Mouse (Mus musculus) CH12.LX (cell line): ENCODE results near the gene Gfy. TPM values are rescaled to one million over a fixed set of nuclear protein-coding genes. Genes with fewer than 3 reads are reported as not detected.

Experiments used
- DNase-seq: peaks from one replicate; pipeline ENCODE4 v3.0.0-alpha.2; 2013; ENCODE audit errors: extremely low read depth
- H3K27ac ChIP-seq: 2 replicates; pipeline ENCODE4 v1.5.1; 2012; ENCODE audit warnings: low read depth, mild to moderate bottlenecking, control low read depth, moderate library complexity; ENCODE audit not compliant: insufficient read depth
- H3K27me3 ChIP-seq: replicated peaks from 2 replicates; pipeline ENCODE3; 2012; ENCODE audit warnings: inconsistent platforms
- H3K36me3 ChIP-seq, 2 experiments: replicated peaks in 1 of 2; 2 replicates each; pipeline versions ENCODE3 to v1.6.1; 2012; ENCODE audit warnings: inconsistent platforms in 1 of 2, low read length in 1 of 2, mild to moderate bottlenecking in 1 of 2, mixed read lengths in 1 of 2, moderate library complexity in 1 of 2; ENCODE audit not compliant: control insufficient read depth in 1 of 2, insufficient read depth in 1 of 2
- H3K4me1 ChIP-seq, 2 experiments: 2 replicates each; pipeline ENCODE4 v1.6.1; 2012; ENCODE audit warnings: inconsistent platforms in 1 of 2, moderate library complexity in 1 of 2; ENCODE audit not compliant: insufficient read depth in 2 of 2, control insufficient read depth in 1 of 2
- H3K4me2 ChIP-seq: 2 replicates; pipeline ENCODE4 v1.6.1; 2012; ENCODE audit warnings: low read depth, mild to moderate bottlenecking, control low read depth; ENCODE audit not compliant: poor library complexity, insufficient read depth, severe bottlenecking
- H3K4me3 ChIP-seq, 3 experiments: fragments of 150-350 bp in 1 of 3; sonication (generic) in 1 of 3; replicated peaks in 1 of 3; 2 replicates each; pipeline versions ENCODE3 to v1.5.1; 2011 to 2012; ENCODE audit warnings: low read depth in 2 of 3, low read length in 2 of 3, mild to moderate bottlenecking in 2 of 3, moderate library complexity in 2 of 3, control low read depth in 1 of 3, improper control_type of control experiment in 1 of 3, inconsistent platforms in 1 of 3, mixed read lengths in 1 of 3; ENCODE audit not compliant: poor library complexity in 1 of 3
- H3K79me2 ChIP-seq: replicated peaks from 2 replicates; pipeline ENCODE4 v1.6.1; 2012; ENCODE audit warnings: mild to moderate bottlenecking, moderate library complexity; ENCODE audit not compliant: control insufficient read depth, poor library complexity, insufficient read depth, severe bottlenecking; ENCODE audit errors: extremely low read depth
- H3K9ac ChIP-seq: 2 replicates; pipeline ENCODE4 v1.6.1; 2012; ENCODE audit warnings: low read depth, mild to moderate bottlenecking, control low read depth, moderate library complexity; ENCODE audit not compliant: insufficient read depth
- H3K9me3 ChIP-seq: replicated peaks from 2 replicates; pipeline ENCODE3; 2012; ENCODE audit warnings: low read length, inconsistent platforms, mixed read lengths
- BHLHE40 ChIP-seq: IDR thresholded peaks from 2 replicates; pipeline ENCODE4 v1.6.1; 2011; ENCODE audit warnings: mild to moderate bottlenecking, low read depth, low read length, improper control_type of control experiment
- CHD1 ChIP-seq: IDR thresholded peaks from 2 replicates; pipeline ENCODE4 v1.6.1; 2012; ENCODE audit warnings: low read depth, low read length, improper control_type of control experiment, inconsistent platforms
- CHD2 ChIP-seq: IDR thresholded peaks from 2 replicates; pipeline ENCODE4 v1.6.1; 2011; ENCODE audit warnings: low read length, improper control_type of control experiment
- ETS1 ChIP-seq: conservative IDR thresholded peaks from 2 replicates; pipeline ENCODE4 v1.6.1; 2012; ENCODE audit warnings: low read depth, mild to moderate bottlenecking, inconsistent platforms, low read length, improper control_type of control experiment, moderate library complexity
- GABPA ChIP-seq: IDR thresholded peaks from 2 replicates; pipeline ENCODE4 v1.6.1; 2012; ENCODE audit warnings: low read depth, low read length, improper control_type of control experiment, inconsistent platforms; ENCODE audit not compliant: insufficient replicate concordance
- HCFC1 ChIP-seq: IDR thresholded peaks from 2 replicates; pipeline ENCODE4 v1.6.1; 2012; ENCODE audit warnings: low read depth, mild to moderate bottlenecking, inconsistent platforms, low read length, improper control_type of control experiment
- JUN ChIP-seq: IDR thresholded peaks from 2 replicates; pipeline ENCODE4 v1.6.1; 2011; ENCODE audit warnings: low read depth, mild to moderate bottlenecking, low read length, improper control_type of control experiment, moderate library complexity; ENCODE audit not compliant: insufficient read depth
- JUND ChIP-seq: conservative IDR thresholded peaks from 2 replicates; pipeline ENCODE4 v1.6.1; 2011; ENCODE audit warnings: low read depth, low read length, improper control_type of control experiment
- MAFK ChIP-seq: IDR thresholded peaks from 2 replicates; pipeline ENCODE4 v1.6.1; 2011; ENCODE audit warnings: low read length, improper control_type of control experiment; ENCODE audit not compliant: insufficient replicate concordance
- MEF2A ChIP-seq: IDR thresholded peaks from 2 replicates; pipeline ENCODE4 v1.6.1; 2014; ENCODE audit warnings: low read depth, mild to moderate bottlenecking, inconsistent platforms, low read length, improper control_type of control experiment, borderline replicate concordance
- MXI1 ChIP-seq: IDR thresholded peaks from 2 replicates; pipeline ENCODE4 v1.6.1; 2011; ENCODE audit warnings: mild to moderate bottlenecking, low read depth, low read length, improper control_type of control experiment
- NELFE ChIP-seq: IDR thresholded peaks from 2 replicates; pipeline ENCODE4 v1.6.1; 2011; ENCODE audit warnings: low read depth, low read length, improper control_type of control experiment
- NRF1 ChIP-seq: IDR thresholded peaks from 2 replicates; pipeline ENCODE4 v1.6.1; 2014; ENCODE audit warnings: low read depth, mild to moderate bottlenecking, inconsistent platforms, low read length, improper control_type of control experiment, moderate library complexity
- PAX5 ChIP-seq: IDR thresholded peaks from 2 replicates; pipeline ENCODE4 v1.6.1; 2012; ENCODE audit warnings: low read length, inconsistent platforms, mixed read lengths
- POLR2A ChIP-seq: IDR thresholded peaks from 2 replicates; pipeline ENCODE4 v1.6.1; 2011; ENCODE audit warnings: low read depth, mild to moderate bottlenecking, improper control_type of control experiment, low read length
- POLR2AphosphoS2 ChIP-seq: IDR thresholded peaks from 2 replicates; pipeline ENCODE4 v1.6.1; 2011; ENCODE audit warnings: low read depth, low read length, improper control_type of control experiment
- TCF12 ChIP-seq: IDR thresholded peaks from 2 replicates; pipeline ENCODE4 v1.6.1; 2014; ENCODE audit warnings: low read depth, mild to moderate bottlenecking, inconsistent platforms, low read length, improper control_type of control experiment
- USF1 ChIP-seq: IDR thresholded peaks from 2 replicates; pipeline ENCODE4 v1.6.1; 2014; ENCODE audit warnings: low read depth, mild to moderate bottlenecking, inconsistent platforms, low read length, improper control_type of control experiment
- USF2 ChIP-seq: conservative IDR thresholded peaks from 2 replicates; pipeline ENCODE4 v1.6.1; 2011; ENCODE audit warnings: low read depth, low read length, improper control_type of control experiment
- ZC3H11A ChIP-seq: IDR thresholded peaks from 2 replicates; pipeline ENCODE4 v1.6.1; 2012; ENCODE audit warnings: low read depth, mild to moderate bottlenecking, inconsistent platforms, low read length, improper control_type of control experiment
- ZNF384 ChIP-seq: IDR thresholded peaks from 2 replicates; pipeline ENCODE4 v1.6.1; 2012; ENCODE audit warnings: low read depth, low read length, improper control_type of control experiment, inconsistent platforms
- dilution Hi-C: fragments of 300-500 bp; cut with MboI; formaldehyde crosslinking; loops from 2 replicates; pipeline ENCODE4 v1.14.3; 2020; ENCODE audit warnings: low sequenced_read_pairs; ENCODE audit not compliant: extremely low pct_unique_long_range_greater_than_20kb, extremely low pct_ligation_motif_present
- in situ Hi-C: fragments of 300-500 bp; cut with MboI; formaldehyde crosslinking; loops from 3 replicates; pipeline ENCODE4 v1.14.3; 2019; ENCODE audit warnings: low sequenced_read_pairs, low pct_ligation_motif_present, low pct_unique_long_range_greater_than_20kb, mixed read lengths
- polyA plus RNA-seq: library from polyadenylated mRNA; unstranded; fragments of >175 nt; gene quantifications from 2 replicates; pipeline ENCODE4 v1.2.1, GENCODE M21; 2012; ENCODE audit warnings: low read depth; ENCODE audit not compliant: insufficient read length
- total RNA-seq, 2 experiments: library from RNA; depleted of rRNA; stranded (reverse); fragments of 300-350 nt in 1 of 2; fragments of >200 nt in 1 of 2; gene quantifications; 2 replicates each; pipeline ENCODE4 v1.2.3; 2012 to 2014

Gfy gene
- total and polyA plus RNA-seq, 3 experiments: not detected

DNA sequence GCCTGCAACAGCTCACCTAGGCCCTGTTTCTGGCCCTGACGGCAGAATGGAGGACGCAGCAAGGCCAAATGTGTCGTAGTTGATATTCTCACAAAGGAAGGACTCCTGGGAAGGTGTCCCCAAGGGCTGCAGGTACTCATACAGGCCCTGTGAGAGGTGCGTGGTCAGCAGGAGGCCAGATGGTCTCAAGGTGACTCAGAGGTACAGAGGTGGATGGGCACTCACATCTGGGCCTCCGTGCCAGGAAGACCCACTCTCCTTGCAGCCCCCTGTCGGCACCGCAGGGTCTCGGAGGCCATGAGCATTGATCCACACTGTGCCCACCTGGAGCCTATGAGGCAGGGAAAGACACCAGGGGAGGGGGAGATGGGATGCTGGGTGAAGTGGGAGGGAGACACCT, 33.9 kb downstream of the Gfy start:
- DNase-seq: no peak
- Histone ChIP-seq H3K79me2 (no peaks in the 10 kb centered on the region), H3K4me1 (peaks cover under 1 to 21% of the 10 kb centered on the region in 2 experiments; a peak in 3 of 4 replicates), H3K4me3 (no peak overlapping the region), H3K9ac (no peak overlapping the region), H3K27ac (no peak overlapping the region), H3K27me3 (no peaks in the 10 kb centered on the region), H3K4me2 (no peak overlapping the region), H3K36me3 (peaks cover 12 to 82% of the 10 kb centered on the region in 2 experiments), H3K9me3 (no peaks in the 10 kb centered on the region)
- dilution Hi-C loops: no loop called here
- no peak for TF ChIP-seq BHLHE40
- no peak for TF ChIP-seq ETS1
- no peak for TF ChIP-seq POLR2A
- no peak for TF ChIP-seq ZC3H11A
- no peak for TF ChIP-seq PAX5
- no peak for TF ChIP-seq NRF1
- no peak for TF ChIP-seq NELFE
- TF ChIP-seq TCF12: no peak
- no peak for TF ChIP-seq USF2
- no peak for TF ChIP-seq POLR2AphosphoS2
- TF ChIP-seq JUND: no peak
- TF ChIP-seq ZNF384: no peak
- no peak for TF ChIP-seq HCFC1
- TF ChIP-seq MEF2A: no peak
- TF ChIP-seq CHD2: no peak
- no peak for TF ChIP-seq MXI1
- in situ Hi-C loops: no loop called here

DNA sequence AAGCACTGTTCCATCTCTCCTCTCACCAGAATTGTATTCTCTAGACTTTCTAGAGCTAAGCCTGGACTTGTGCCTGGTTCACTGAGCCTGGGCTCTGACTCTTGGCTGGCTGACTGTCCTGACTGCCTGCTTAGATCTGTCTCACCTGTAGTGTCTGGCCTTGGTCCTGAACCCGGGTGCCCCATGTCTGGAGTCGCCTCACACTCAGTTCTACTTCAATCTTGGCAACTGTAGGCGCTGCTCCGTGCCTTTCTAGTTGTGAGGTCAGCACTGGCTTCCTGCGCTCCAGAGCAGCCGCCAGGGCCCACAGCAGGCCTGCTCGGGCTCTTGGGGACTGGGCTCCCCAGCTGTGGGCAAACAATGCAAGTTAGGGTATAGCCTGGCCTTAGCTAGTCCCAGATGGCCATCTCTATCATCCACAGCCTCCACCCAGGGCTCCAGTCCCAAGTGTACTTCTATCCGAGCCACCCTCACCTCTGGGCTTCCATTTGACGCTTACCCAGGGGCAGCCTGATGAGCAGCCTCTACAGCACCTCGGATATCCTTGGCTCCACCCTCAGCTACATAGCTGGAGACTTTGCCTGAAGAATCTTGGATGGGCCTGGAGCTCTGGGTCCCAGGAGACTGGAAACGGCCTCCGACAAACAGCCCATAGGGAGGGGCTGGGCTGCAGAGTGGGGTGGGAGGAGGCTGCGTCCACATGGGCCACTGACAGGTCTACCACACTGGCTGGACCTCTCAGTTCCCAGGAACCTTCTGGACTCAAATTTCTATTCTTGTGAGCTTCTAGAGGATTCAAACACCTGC, 34.8 kb downstream of the Gfy start:
- in situ Hi-C loops: no loop called here
- Histone ChIP-seq H3K4me1 (peaks cover 0 to 18% of the 10 kb centered on the region in 2 experiments; a peak in 2 of 4 replicates), H3K9ac (no peak overlapping the region), H3K36me3 (peaks cover 12 to 85% of the 10 kb centered on the region in 2 experiments), H3K79me2 (no peaks in the 10 kb centered on the region), H3K4me3 (no peak overlapping the region), H3K9me3 (no peaks in the 10 kb centered on the region), H3K27me3 (no peaks in the 10 kb centered on the region), H3K4me2 (no peak overlapping the region), H3K27ac (no peak overlapping the region)
- DNase-seq: no peak
- dilution Hi-C loops: no loop called here
- TF ChIP-seq MAFK (no peak), CHD2 (no peak), MXI1 (no peak), USF1 (no peak), CHD1 (no peak), GABPA (no peak), JUN (no peak)
